Mouse (Mus musculus) heart, adult 9 months (tissue): ENCODE results near the gene Grrp1.
"Not testable (repeated sequence)": the region's sequence is repeated elsewhere in the genome, so short reads cannot be mapped to it uniquely, and the experiment has no call there.

Experiments
- DNase-seq, 2 experiments: peaks; one replicate each; pipeline ENCODE4 v3.0.0; 2022; ENCODE audit warnings: low spot score in 2 of 2

Gene Grrp1

GRCm38 (mm10) chr4:134269622-134270021 is 15.7 kb upstream of the Grrp1 start:
- DNase-seq: not testable (repeated sequence)

GRCm38 (mm10) chr4:134268102-134268655 is 14.3 kb upstream of the Grrp1 start:
- DNase-seq: peak in 1 of 2 experiments; percentile 10

- DNase-seq: peak in 1 of 2 experiments; percentile 1
Observed at GRCm38 (mm10) chr4:134265860-134266585, 12.1 kb upstream of the Grrp1 start.

DNA sequence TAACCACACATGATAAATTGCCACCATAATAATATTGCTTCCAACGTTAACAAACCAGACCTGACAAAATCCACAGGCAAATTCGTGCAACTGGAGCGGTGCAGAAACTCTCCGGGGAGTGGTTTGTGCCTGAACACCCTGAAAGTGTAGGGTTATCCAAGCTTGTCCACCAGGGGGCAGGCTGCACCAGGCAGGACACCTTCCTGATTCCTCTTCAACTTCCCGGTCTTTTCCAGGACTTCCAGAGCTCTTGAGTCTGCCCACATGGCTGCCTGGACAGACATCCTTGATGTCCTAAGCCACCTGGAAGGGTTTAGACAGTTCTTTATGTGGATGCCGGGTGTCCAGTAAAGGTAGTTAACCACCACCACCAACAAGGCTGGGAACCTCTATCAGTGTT is 9.3 kb upstream of the Grrp1 start:
- peak in 1 of 2 experiments; percentile 57 for DNase-seq

- no peak for DNase-seq
Observed at GRCm38 (mm10) chr4:134258354-134258753, 4.4 kb upstream of the Grrp1 start.

GRCm38 (mm10) chr4:134257198-134258009 is 3.5 kb upstream of the Grrp1 start:
- no peak for DNase-seq

DNA sequence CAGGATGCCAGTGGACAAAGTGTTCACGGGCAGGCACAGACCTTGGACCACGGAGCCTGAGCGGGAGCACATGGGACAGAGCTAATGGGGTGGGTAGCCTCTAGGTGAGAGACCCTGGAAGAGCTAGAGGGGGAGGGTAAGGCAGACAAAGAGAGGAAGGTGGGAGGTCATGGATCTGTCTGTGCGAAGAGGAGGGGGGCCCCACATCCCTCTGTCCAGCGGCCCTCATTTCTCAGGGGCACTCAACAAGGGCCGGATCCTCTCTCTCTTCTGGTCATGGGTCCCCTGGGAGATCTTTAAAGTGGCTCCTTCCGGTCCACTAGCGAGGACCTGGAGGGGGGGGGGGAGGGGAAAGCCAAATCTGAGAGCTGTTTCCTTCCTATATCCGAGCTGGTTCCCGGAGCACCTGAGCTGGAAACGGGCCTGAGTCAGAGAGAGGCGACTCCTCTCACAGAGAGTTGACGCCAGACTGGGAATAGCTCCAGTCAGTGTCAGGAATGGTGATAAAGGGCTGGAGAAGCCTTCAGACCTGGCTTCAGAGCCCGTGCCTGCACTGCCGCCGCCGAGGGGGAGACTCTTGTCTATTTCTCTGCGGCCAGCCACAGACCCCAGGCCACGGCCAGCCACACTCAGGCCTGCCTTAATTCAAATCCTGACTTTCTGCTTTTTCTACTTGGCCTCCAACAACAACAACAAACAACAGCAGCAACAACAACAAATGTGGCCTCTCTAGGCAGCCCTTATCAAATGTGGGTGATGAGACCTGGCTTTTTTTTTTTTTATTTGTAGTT is 2.7 kb upstream of the Grrp1 start:
- peak; percentile 33 to 55 for DNase-seq

GRCm38 (mm10) chr4:134255854-134256253 is 1.9 kb upstream of the Grrp1 start:
- no peak for DNase-seq

DNA sequence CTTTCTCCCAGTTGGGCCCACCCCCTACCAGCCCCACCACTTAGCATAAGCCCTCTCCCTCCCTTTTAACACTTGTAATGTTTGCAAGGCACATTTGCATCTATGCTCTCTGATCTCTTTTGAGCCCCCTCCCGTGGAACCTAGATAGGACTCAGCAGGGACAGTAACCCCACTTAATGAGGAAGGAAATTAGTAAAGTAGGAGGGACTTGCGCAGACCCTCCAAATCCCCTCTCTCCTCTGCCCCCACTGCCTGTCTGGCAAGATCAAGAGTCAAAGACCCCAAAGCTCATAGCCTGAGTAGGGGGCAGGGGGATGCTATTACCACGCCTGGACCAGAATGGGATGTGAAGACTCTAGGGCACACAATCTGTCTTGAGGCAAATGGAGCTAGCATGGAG is 929 bp upstream of the Grrp1 start:
- no peak for DNase-seq

DNA sequence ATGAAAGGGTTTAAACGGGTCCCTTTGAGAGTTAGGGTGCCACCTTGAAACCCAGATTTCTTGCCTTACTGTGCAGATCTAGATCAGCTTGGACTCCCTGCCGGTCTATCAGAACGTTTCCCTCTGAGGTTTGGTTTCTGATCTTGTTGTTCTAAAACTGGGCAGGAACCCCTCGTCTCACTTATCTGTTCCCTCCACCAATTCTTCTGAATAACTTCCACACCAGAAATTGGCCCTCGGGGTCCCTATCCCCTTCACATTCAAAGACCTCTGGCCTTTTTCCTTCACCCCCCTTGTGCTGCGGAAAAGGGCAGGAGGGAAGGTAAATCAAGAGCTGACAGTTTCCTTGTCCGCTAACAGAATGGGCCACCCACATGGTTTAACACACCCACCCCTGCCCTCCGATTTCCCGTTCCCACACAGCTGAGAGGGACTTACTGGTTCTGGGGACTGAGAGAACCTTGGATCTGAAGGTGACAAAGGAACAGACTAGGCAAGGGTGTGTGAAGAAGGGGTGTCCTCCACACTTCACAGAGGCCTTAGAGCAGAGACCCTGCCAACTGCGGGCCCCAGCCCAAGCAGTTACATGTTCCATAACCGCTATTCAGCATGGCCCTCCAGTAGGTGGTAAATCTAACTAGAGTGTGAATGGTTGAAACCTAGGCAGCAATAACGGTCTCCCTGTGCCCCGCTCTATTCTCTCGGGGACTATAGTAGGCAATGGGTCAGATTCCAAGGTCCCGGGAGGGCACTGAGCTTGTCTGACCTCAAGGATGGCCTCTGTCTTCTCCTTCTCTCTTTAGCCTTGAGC is 790 bp downstream of the Grrp1 start:
- DNase-seq: no peak

GRCm38 (mm10) chr4:134252131-134252910 is 1.6 kb downstream of the Grrp1 start:
- no peak for DNase-seq

DNA sequence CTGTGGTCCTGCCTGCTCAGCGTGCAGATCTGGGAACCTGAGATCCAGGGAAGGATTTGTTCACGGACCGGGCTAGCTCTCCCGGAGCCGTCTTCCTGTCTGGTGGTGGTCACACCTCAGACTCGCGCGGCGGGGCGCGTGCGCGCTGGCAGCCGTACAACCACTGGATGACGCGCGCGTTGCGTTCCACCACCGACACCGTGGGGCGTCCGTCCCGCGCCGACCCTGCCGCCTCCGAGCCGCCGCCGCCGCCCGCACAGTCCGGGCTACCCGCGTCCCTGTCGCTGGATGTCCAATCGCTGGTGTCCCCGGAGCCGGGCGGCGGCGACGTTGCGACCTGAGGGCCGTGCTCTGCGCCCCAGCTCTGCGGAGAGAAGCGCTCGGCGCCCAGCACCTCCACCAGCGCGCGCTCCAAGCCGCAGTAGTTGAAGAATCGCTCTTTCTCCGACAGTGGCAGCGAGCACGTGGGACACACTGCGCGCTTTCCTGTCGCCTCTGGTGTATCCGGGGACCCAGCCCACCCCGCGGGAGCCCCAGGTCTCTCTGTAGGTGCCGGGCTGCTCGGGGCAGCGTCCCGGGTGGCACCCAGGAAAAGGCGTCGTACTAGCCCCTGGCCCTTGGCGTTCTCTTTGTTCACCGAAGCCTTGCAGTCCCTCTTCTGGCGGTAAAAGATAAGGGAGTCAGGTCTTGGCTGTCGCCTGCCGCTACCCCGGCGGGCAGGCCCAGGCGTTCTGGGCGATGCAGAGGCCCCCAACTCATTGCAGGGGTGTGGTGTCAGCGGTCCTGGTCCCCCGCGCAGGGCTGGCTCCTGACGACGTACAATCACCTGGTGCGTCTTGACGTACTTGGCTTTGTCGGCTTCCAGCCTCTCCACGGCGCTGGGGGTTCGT is 2.4 kb downstream of the Grrp1 start:
- no peak for DNase-seq

DNA sequence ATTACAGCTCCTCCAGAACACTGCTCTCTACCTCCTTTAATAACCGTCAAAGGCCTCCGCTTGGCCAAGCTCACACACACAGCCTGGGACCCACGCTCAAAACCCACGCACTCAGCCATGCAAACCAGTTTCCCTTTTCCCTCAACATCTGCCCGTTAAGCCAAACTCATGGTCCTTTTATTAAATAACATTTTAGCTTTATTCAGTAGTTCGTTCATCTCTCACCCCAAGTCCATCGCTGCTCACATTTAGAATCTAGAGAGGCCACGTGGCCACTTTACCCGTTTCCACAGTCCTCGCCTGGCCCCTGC is 3.0 kb downstream of the Grrp1 start:
- DNase-seq: no peak

DNA sequence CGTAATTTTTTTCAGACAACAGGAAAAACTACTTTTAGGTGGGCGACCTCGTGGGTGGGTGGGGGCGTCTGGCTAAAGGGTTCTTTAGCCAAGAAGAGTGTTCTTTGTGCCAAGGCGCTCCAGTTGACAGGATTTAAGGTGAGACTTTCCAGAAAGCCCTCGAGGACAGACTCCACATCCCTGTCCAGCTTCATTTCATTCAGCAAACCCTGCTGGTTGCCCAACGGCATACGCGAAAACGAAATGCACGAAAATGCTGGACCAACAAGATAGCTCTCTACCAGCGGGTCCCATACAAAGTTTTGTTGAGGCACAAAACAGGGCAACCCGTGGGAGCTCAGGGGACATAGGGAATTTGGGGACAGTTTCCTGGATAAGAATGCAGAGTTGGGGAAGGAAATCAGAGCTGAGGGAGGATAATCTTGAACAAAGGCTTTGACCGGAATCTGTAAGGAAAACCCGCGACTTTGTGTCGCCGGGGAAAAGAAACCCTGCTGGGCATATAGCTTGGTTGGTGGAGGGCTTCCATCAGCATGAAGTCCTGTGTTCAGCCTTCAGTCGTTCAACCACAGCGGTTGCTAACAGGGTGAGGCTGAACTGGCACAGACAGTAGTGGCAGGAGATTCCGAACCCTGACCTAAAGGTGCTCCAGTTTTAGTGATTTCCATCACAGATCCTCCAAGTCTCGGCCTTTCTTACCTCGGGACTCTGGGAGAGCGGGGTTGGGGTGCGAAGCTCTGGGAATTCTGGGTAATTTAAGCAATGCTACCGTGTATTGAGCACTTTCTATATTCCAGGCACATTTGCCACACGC is 3.6 kb downstream of the Grrp1 start:
- no peak for DNase-seq

- DNase-seq: peak in 1 of 2 experiments; percentile 59
Observed at GRCm38 (mm10) chr4:134249651-134250050, 4.3 kb downstream of the Grrp1 start.

DNA sequence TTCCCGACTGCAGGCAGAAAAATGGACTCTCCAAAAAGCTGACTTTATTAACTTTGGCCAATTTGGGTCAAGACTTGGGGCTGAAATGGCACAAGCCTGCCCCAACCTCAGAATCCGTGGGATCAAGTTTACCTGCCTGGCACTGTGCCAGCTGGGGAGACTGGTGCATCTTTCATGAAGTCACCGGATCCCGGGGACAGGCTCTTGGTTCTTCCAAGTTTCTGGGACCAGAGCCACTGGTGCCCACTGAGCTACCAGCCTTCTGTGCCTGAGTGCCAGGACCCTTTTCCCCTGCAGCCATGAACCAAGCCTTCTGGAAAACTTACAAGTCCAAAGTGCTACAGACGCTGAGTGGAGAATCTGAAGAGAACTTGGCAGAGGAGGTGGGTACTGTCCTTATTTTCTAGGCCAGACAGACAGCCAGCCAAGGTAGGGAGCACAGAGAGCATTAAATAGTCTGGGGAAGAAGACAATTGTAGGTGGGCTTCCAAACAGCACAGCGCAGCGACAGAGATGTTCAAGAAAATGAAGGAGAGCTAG is 7.1 kb downstream of the Grrp1 start, which contains the start of gene Gm30191:
Gene Gm30191 (plus strand): TSS at position 217 of the 540 bp plus-strand sequence.
- DNase-seq: no peak

DNA sequence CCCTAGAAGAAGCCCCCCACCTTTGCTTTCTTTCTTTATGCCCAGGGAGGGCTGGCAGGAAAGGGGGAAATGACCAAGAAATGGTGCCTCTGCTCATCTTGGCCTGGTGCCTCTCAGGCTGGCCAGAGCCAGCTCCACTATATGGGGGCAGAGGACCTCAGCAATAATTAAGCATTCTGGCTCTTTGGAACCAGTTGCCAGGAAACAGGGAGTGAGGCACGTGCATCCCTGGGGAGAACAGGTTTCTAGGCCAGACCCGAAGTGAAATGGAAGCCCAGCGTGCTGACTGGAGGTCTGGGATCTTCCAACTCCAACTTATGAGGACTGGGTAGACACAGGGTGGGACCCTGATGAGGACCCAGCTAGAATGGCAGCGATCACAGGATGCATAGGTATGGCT is 7.7 kb downstream of the Grrp1 start:
- DNase-seq: no peak
